Mouse (Mus musculus) lung, adult 2 months (tissue): ENCODE results near the gene Hist1h2ae.

ENCODE experiments used
- CTCF ChIP-seq: fragments of 200-500 bp; IDR thresholded peaks from 2 replicates; pipeline ENCODE4 v1.5.1; 2011; ENCODE audit warnings: mild to moderate bottlenecking, low read length, control low read depth; ENCODE audit not compliant: insufficient read depth
- POLR2A ChIP-seq: fragments of 200-500 bp; IDR thresholded peaks from 2 replicates; pipeline ENCODE4 v1.6.1; 2011; ENCODE audit warnings: low read depth, mild to moderate bottlenecking, control low read depth, low read length, borderline replicate concordance; ENCODE audit errors: extremely low read depth

DNA sequence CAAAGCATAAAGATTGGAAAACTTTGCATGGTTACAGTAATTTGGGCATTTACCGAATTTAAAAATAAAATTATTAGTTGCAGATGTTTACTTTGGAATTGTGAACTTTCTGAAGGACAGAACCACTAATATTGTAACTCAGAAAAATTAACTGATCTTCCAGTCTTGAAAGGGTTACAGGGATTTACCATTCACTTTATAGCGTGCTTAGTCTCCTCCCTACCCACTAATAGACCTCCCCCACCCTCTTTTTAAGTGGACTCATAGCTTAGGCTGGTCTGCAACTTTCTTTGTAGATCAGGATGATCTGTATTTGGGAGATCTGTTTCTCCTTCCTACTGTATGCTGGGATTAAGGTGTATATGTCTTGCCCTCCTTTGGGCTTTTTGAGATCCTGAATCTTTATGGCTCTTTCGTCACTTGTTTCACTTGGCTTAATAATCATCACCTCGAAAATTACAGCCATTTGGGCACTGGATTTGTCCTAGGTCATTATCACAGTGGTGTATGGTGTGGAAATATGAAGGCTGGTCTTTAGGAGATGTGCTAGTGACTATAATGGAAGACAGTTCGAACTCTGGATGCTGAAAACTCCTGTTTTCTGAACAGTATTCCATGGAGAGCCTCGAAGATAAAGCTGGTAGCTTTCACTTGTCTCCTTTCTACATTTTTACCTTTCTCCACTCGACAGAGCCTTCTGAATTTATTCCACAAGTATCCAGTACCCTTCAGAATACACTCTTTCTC lies 34.8 kb downstream of the Hist1h2ae start:
- TF ChIP-seq POLR2A (no peak), CTCF (no peak)
